Mouse (Mus musculus): Measurements from ENCODE around the gene Mgp. TPM values are rescaled to one million over a fixed set of nuclear protein-coding genes. Genes with fewer than 3 reads are reported as not detected.

The Mgp gene
- polyA plus RNA-seq, 1 experiment from 2014 or later, result 350 TPM

- H3K27me3 ChIP-seq, result no peaks in the 10 kb centered on the region
- H3K4me2 ChIP-seq, result no peak overlapping the region
- no peak overlapping the region for H3K27ac ChIP-seq
- H3K9ac ChIP-seq, result no peak overlapping the region
- no peaks in the 10 kb centered on the region for H3K9me3 ChIP-seq
- H3K36me3 ChIP-seq, result peaks cover 50% of the 10 kb centered on the region
- H3K4me1 ChIP-seq, result peaks cover 7% of the 10 kb centered on the region
- ATAC-seq (ENCODE audit: insufficient number of reproducible peaks, low FRiP score, low TSS enrichment, low read depth), result no peak
- no peak overlapping the region for H3K4me3 ChIP-seq
- WGBS, result 93% methylated on average over 8 of the region's 8 CpGs
Observed at GRCm38 (mm10) chr6:136824987-136825386, 50.6 kb downstream of the Mgp start.

Other genes starting within 250 kb of the Mgp start
- 35.1 and 35.8 TPM in 2 replicates for gene Plbd1, start 213.9 kb downstream of the Mgp start, polyA plus RNA-seq (2015; fragmentation: Nextera tagmentation; extraction: Ambion mirVana)
- gene Gucy2c, start 94.1 kb downstream of the Mgp start, polyA plus RNA-seq (2015; fragmentation: Nextera tagmentation; extraction: Ambion mirVana), result 0.06 and 0.07 TPM in 2 replicates
- 0.25 and 0.54 TPM in 2 replicates for gene Hist4h4, start 71.4 kb downstream of the Mgp start, polyA plus RNA-seq (2015; fragmentation: Nextera tagmentation; extraction: Ambion mirVana)
- 140 and 142 TPM in 2 replicates for gene H2afj, start 67.6 kb downstream of the Mgp start, polyA plus RNA-seq (2015; fragmentation: Nextera tagmentation; extraction: Ambion mirVana)
- 1.1 and 1.4 TPM in 2 replicates for gene BC049715, start 48.2 kb downstream of the Mgp start, polyA plus RNA-seq (2015; fragmentation: Nextera tagmentation; extraction: Ambion mirVana)
- 90.4 and 90.9 TPM in 2 replicates for gene Wbp11, start 47.6 kb downstream of the Mgp start, polyA plus RNA-seq (2015; fragmentation: Nextera tagmentation; extraction: Ambion mirVana)
- gene Smco3, start 40.4 kb downstream of the Mgp start, polyA plus RNA-seq (2015; fragmentation: Nextera tagmentation; extraction: Ambion mirVana), result 0.56 and 0.62 TPM in 2 replicates
- gene Art4, start 18.1 kb downstream of the Mgp start, polyA plus RNA-seq (2015; fragmentation: Nextera tagmentation; extraction: Ambion mirVana), result 2.9 and 3.9 TPM in 2 replicates
- 0.53 and 0.72 TPM in 2 replicates for gene Erp27, start 46.4 kb upstream of the Mgp start, polyA plus RNA-seq (2015; fragmentation: Nextera tagmentation; extraction: Ambion mirVana)
- gene Pde6h, start 48.0 kb upstream of the Mgp start, polyA plus RNA-seq (2015; fragmentation: Nextera tagmentation; extraction: Ambion mirVana), result 0.19 TPM in 1 of 2 replicates, not detected in the other
- gene Arhgdib, start 66.1 kb upstream of the Mgp start, polyA plus RNA-seq (2015; fragmentation: Nextera tagmentation; extraction: Ambion mirVana), result 166 and 167 TPM in 2 replicates

Measured in limb, embryonic 15.5 days (tissue).